Mouse (Mus musculus) kidney, embryonic 14.5 days (tissue): ENCODE measurements around the gene Alas2. TPM values are rescaled to one million over a fixed set of nuclear protein-coding genes. Genes with fewer than 3 reads are reported as not detected.

ENCODE experiments used
- ATAC-seq: fragments of 200-750 bp; cut with Nextera tagmentation; 2 replicates; pipeline ENCODE4 v1.8.0; 2017; ENCODE audit warnings: moderate number of reproducible peaks, mild to moderate bottlenecking, moderate TSS enrichment, moderate library complexity; ENCODE audit not compliant: low FRiP score, low TSS enrichment
- H3K27ac ChIP-seq: fragments of 300-500 bp; sonication (generic); 2 replicates; pipeline ENCODE4 v1.5.1; 2014; ENCODE audit warnings: low read depth, mild to moderate bottlenecking, low read length, moderate library complexity, mixed read lengths
- H3K27me3 ChIP-seq: fragments of 300-500 bp; sonication (generic); 2 replicates; pipeline ENCODE4 v1.6.1; 2014; ENCODE audit warnings: mild to moderate bottlenecking, low read length; ENCODE audit not compliant: control insufficient read depth, insufficient read depth
- H3K36me3 ChIP-seq: fragments of 300-500 bp; sonication (generic); 2 replicates; pipeline ENCODE4 v1.6.1; 2014; ENCODE audit warnings: low read length, mixed read lengths; ENCODE audit not compliant: control insufficient read depth, insufficient read depth
- H3K4me1 ChIP-seq: fragments of 300-500 bp; sonication (generic); 2 replicates; pipeline ENCODE4 v1.6.1; 2014; ENCODE audit warnings: low read length, mixed read lengths; ENCODE audit not compliant: control insufficient read depth, insufficient read depth
- H3K4me2 ChIP-seq: fragments of 300-500 bp; sonication (generic); replicated peaks from 2 replicates; pipeline ENCODE4 v1.6.1; 2014; ENCODE audit warnings: low read depth, mild to moderate bottlenecking, low read length
- H3K4me3 ChIP-seq: fragments of 300-500 bp; sonication (generic); 2 replicates; pipeline ENCODE4 v1.5.1; 2014; ENCODE audit warnings: mild to moderate bottlenecking, low read length
- H3K9ac ChIP-seq: fragments of 300-500 bp; sonication (generic); 2 replicates; pipeline ENCODE4 v1.6.1; 2014; ENCODE audit warnings: low read depth, mild to moderate bottlenecking, low read length, moderate library complexity
- H3K9me3 ChIP-seq: fragments of 300-500 bp; sonication (generic); 2 replicates; pipeline ENCODE4 v1.6.1; 2016; ENCODE audit warnings: low read length; ENCODE audit not compliant: control insufficient read depth
- WGBS: fragments of 180-500 bp; shearing (Covaris S2); extraction: QIAGEN DNeasy Blood & Tissue Kit; methylation state at CpG from one replicate; pipeline ENCODE4 v1.1.7; 2014; 5-methylcytosine and 5-hydroxymethylcytosine counted together
- polyA plus RNA-seq: library from polyadenylated mRNA; unstranded; fragments of >200 nt; fragmentation: Nextera tagmentation; extraction: Ambion mirVana; gene quantifications from 2 replicates; pipeline ENCODE4 v1.2.1, GENCODE M21; 2014

The Alas2 gene
- polyA plus RNA-seq, 1 experiment from 2014 or later = 33.3 TPM

DNA sequence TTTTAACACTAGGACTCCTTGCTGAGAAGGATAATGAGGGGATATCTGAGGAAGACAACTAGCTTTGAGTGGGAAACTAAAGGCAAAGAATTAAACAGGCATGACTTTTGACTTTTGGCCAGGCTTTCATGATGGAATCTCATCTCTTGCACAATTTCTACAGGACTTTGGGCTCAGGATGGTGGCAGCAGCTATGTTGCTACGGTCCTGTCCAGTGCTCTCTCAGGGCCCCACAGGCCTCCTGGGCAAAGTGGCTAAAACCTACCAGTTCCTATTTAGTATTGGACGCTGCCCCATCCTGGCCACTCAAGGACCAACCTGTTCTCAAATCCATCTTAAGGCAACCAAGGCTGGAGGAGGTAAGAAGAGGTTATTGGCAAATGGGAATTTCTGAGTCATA lies 4.8 kb downstream of the Alas2 start:
- Histone ChIP-seq H3K27ac (no peak overlapping the region), H3K4me2 (no peak overlapping the region), H3K4me3 (no peak overlapping the region), H3K9me3 (no peaks in the 10 kb centered on the region), H3K9ac (no peak overlapping the region), H3K27me3 (no peaks in the 10 kb centered on the region), H3K4me1 (no peaks in the 10 kb centered on the region), H3K36me3 (peaks cover 3% of the 10 kb centered on the region; the same call in 1 of the 2 replicates)
- ATAC-seq = no peak
- WGBS = 91% methylated on average over 2 of the region's 2 CpGs

DNA sequence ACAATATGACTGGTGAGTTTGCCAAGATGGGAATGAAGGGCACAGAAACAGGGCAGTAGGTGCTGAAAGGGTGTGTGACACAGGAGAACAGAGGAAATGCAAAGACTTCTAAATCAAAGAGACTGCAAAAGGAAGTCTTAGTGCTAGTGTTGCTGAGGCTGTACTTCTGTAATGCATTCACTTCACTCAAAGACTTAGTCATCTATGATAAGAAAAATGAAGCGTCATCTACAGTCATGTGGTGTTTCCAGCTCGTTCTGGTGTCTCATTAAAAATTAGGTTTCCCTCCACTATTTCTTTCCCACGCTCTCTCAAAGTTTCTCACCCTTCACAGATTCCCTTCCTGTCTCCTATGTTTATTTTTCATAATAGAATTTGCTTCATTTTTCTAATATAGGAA lies 6.9 kb downstream of the Alas2 start:
- Histone ChIP-seq H3K27me3 (no peaks in the 10 kb centered on the region), H3K4me1 (no peaks in the 10 kb centered on the region), H3K9ac (no peak overlapping the region), H3K4me3 (no peak overlapping the region), H3K4me2 (no peak overlapping the region), H3K27ac (no peak overlapping the region), H3K9me3 (no peaks in the 10 kb centered on the region), H3K36me3 (peaks cover 3% of the 10 kb centered on the region; the same call in 1 of the 2 replicates)
- WGBS = 91% methylated on average over 3 of the region's 3 CpGs
- no peak for ATAC-seq

DNA sequence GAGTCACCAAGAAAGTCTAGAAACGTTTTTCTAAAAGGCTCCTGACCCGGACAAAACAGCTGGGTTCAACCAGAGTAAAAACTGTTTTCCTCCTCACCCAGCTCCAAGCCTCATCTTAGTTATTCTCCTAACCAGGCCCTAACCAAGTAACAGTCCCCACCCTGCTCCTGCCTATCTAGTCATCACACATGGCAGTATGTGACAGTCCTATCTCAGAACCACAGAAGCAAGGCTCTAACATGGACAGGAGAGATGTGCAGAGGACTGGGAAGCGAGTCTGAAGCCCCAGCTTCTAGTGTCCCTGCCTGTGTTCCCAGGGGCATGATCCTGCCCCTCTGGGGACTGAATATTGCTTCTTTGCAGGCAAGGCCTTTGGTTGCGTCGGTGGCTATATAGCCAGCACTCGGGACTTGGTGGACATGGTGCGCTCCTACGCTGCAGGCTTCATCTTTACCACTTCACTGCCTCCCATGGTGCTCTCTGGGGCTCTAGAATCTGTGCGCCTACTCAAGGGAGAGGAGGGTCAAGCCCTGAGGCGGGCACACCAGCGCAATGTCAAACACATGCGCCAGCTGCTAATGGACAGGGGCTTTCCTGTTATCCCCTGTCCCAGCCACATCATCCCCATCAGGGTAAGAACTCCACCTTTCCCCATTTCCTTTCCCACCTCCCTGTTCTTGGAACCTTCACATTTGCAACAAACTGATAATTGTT lies 17.6 kb downstream of the Alas2 start:
- H3K4me3 ChIP-seq = no peak overlapping the region
- peaks cover 3% of the 10 kb centered on the region; the same call in 1 of the 2 replicates for H3K36me3 ChIP-seq
- no peak overlapping the region for H3K27ac ChIP-seq
- no peak overlapping the region for H3K9ac ChIP-seq
- ATAC-seq = no peak
- WGBS = 85% methylated on average over 12 of the region's 12 CpGs
- no peaks in the 10 kb centered on the region for H3K4me1 ChIP-seq
- H3K27me3 ChIP-seq = no peaks in the 10 kb centered on the region; the same call in 1 of the 2 replicates
- H3K4me2 ChIP-seq = no peak overlapping the region
- no peaks in the 10 kb centered on the region for H3K9me3 ChIP-seq

DNA sequence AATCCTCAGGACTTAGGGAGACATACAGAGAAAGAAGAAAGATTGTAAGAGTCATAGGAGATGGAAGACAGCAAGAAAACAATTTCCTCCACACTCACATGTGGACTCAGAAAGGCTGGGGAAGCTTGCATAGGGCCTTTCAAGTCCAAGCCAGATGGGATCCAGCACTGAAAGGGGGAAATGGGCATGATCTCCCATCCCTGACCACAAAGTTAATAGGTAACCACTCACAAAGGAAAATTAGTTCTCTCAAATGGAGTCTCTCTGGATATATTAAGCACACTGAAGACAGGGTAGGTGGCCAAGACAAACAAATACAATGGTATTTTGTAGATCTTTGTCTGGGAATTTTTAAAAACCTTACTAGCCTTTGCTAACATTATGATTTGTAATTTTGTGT lies 34.7 kb downstream of the Alas2 start:
- Histone ChIP-seq H3K36me3 (peaks cover 12% of the 10 kb centered on the region; the same call in 1 of the 2 replicates), H3K4me3 (no peak overlapping the region), H3K27ac (no peak overlapping the region), H3K9me3 (no peaks in the 10 kb centered on the region), H3K4me2 (no peak overlapping the region), H3K27me3 (no peaks in the 10 kb centered on the region), H3K9ac (no peak overlapping the region), H3K4me1 (no peaks in the 10 kb centered on the region)
- no peak for ATAC-seq

DNA sequence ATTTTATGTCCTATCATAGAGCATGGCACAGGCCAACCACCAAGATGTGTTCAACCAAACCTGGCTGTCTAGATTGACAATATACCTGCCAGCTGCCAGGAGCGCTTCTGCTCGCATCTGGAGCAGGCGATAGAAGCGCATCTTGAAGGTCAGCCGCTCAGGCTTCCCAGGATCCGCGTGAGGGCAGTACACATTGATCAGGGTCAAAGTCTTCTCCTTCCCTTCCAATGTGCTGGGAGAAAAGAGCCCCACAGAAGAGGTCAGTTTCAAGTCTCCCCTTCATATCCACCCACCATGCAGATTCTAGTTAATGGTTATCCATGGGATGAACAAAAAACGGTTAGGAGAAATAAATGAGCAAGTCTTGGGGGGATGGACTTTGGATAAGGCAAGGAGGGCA lies 37.9 kb downstream of the Alas2 start:
- ATAC-seq = no peak
- Histone ChIP-seq H3K4me1 (no peaks in the 10 kb centered on the region), H3K36me3 (peaks cover 12% of the 10 kb centered on the region; the same call in 1 of the 2 replicates), H3K4me3 (no peak overlapping the region), H3K27ac (no peak overlapping the region), H3K9ac (no peak overlapping the region), H3K4me2 (no peak overlapping the region), H3K27me3 (no peaks in the 10 kb centered on the region), H3K9me3 (no peaks in the 10 kb centered on the region)
- WGBS = 91% methylated on average over 8 of the region's 8 CpGs

DNA sequence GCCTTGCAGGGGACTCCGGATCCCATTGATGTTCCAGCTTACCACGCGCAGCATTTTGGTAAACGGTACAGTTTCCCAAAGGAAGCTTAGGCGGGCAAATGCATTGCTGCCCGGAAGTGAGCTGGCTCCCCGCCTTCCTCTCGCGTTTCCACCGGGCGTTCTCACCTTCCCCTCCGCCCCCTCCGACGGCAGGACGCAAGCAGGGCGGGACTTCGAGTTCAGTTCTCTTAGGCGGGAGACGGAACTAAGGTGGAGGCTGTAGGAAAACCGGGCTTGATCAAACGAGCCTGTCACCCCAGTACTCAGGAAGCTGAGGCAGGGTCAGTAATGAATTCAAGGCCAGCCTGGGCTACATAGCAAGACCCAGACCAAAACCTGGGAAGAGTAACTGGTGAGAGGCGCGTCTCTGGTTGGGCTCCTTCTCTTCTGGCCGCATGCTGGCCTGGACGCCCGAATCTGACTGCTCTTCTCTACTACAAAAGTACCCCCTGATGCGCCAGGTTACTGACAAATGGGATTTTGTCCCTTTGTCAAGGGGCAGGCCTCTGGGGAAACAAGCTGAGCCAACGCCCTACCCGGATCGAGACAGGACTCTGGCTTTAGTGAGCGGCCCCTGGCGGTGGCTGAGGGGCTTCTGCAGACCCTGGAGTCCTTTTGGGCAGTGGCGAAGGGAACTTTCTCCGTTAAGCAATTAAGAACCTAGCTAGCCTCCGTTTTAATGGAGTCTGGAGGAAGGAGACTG lies 41.0 kb downstream of the Alas2 start, which contains the start of gene Pfkfb1:
Pfkfb1 (plus strand) TSS at position 207 of the 742 bp plus-strand sequence.
- H3K4me1 ChIP-seq = no peaks in the 10 kb centered on the region
- peak within 1 kb of the TSS; percentile 53 for H3K4me3 ChIP-seq
- no peaks in the 10 kb centered on the region for H3K9me3 ChIP-seq
- H3K27me3 ChIP-seq = no peaks in the 10 kb centered on the region
- H3K9ac ChIP-seq = peak within 1 kb of the TSS; percentile 62
- H3K36me3 ChIP-seq = peaks cover 8% of the 10 kb centered on the region; the same call in 1 of the 2 replicates
- peak within 1 kb of the TSS; percentile 73; the same call in 1 of the 2 replicates for H3K27ac ChIP-seq
- 29% methylated on average over 35 of the region's 35 CpGs for WGBS
- H3K4me2 ChIP-seq = peak within 1 kb of the TSS; percentile 53
- peak; percentile 95 for ATAC-seq

DNA sequence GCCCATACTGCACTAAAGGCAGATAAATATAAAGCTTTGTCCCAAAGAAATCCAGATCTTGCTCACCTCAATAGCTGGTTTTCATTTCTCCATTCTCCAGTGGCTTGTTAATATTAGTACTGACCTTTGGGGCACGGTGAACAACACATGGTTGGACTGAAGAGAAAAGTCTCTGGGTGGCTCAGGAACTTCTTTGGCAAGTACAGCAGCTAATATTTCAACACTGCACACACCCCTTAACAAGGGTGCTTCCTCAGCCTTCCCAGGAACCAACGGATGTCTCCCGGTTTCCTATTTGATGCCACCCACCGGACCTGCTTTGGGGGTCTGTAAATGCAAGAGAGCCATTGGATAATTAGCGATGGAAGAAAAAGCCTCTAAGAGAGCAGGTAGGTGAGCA lies 42.5 kb downstream of the Alas2 start, which contains the start of gene Apex2:
Apex2 (minus strand) TSS at position 173 of the 400 bp plus-strand sequence.
- no peak for ATAC-seq
- WGBS = 71% methylated on average over 5 of the region's 5 CpGs
- peaks cover 8% of the 10 kb centered on the region; the same call in 1 of the 2 replicates for H3K36me3 ChIP-seq
- no peak within 1 kb of the TSS for H3K9ac ChIP-seq
- no peak within 1 kb of the TSS for H3K27ac ChIP-seq
- H3K27me3 ChIP-seq = no peaks in the 10 kb centered on the region
- no peaks in the 10 kb centered on the region for H3K9me3 ChIP-seq
- H3K4me2 ChIP-seq = peak within 1 kb of the TSS; percentile 47; the same call in 1 of the 2 replicates
- peak within 1 kb of the TSS; percentile 53 for H3K4me3 ChIP-seq
- H3K4me1 ChIP-seq = no peaks in the 10 kb centered on the region

DNA sequence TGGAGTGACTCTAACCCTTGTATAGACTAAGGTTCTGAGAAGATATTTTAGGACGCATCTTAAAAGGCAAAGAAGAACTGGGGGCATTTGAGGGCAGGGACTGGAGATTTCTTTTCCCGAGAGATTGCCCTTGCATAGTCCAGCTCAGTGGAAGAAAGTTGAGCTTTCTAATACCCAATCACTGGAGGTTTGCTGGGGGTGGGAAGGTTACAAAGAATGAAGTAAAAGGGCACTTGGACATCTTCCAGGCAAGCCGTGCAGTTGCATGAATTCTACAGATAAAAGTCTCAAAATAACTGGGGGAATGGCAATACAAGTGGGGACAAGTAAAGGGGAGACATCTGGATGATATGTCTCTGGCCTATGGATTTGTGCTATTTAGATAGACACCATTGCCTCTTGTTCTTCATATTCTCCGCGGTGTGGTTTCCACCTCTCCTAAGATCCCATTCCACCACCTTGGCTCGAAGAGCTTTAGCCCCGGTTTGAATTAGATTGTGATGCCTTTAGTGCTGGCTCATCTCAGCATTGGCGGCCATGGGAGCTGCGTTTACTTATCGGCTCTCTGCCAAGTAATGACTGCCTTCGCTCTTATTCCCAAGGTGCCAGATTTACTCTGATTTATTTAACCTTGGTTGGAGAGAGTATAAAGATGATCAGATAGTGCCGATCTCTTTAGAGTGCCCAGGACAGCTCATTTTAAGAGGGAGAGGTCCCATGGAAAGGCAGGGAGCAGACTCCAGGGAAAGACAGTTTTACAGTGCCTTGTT lies 46.3 kb downstream of the Alas2 start:
- Histone ChIP-seq H3K9ac (no peak overlapping the region), H3K36me3 (no peaks in the 10 kb centered on the region), H3K27me3 (no peaks in the 10 kb centered on the region), H3K9me3 (no peaks in the 10 kb centered on the region), H3K27ac (no peak overlapping the region), H3K4me3 (no peak overlapping the region), H3K4me1 (no peaks in the 10 kb centered on the region), H3K4me2 (no peak overlapping the region)
- ATAC-seq = no peak
- WGBS = 85% methylated on average over 12 of the region's 12 CpGs
